14 mouse cellular contexts compared by ENCODE assay signal in genomic region chr10:30328334-30329014, GRCm38 (mm10).
A peak's percentile ranks its signal among the peaks of the same experiment; 100 is the strongest.
DNase-seq lines count a peak whose midpoint lies in the region; ATAC-seq and TF ChIP-seq lines count a peak whose summit lies in the region.
"Had no signal": no experiment of that assay in that cellular context is flagged by ENCODE, and none has a peak within 500 bp of the region (broad histone marks: within the 10 kb centered on the region; RNA-seq: fewer than 3 reads in every experiment).

No protein-coding gene starts in this region.

- H3K9ac ChIP-seq in neural tube, embryonic 12.5 days: no peak overlapping the region
- no peak overlapping the region for H3K9ac ChIP-seq in forebrain, embryonic 15.5 days (replicated peaks)
- no peak overlapping the region for H3K9ac ChIP-seq in limb, embryonic 14.5 days (ENCODE audit: low read depth, low read length, severe bottlenecking)

- no peaks in the 10 kb centered on the region for H3K9me3 ChIP-seq in neural tube, embryonic 12.5 days
- no peaks in the 10 kb centered on the region for H3K9me3 ChIP-seq in forebrain, embryonic 15.5 days
- H3K9me3 ChIP-seq in limb, embryonic 14.5 days (ENCODE audit: control insufficient read depth, low read length): no peaks in the 10 kb centered on the region

- no peak for DNase-seq in neural tube, embryonic 10.5 days (ENCODE audit: extremely low spot score, low spot score)
- DNase-seq in limb, embryonic 14.5 days (ENCODE audit: low spot score): no peak
- DNase-seq in left cerebral cortex, postnatal 10 days (ENCODE audit: extremely low spot score in 1 of 2, low spot score in 2 of 2): no peak
- DNase-seq in adrenal gland, adult 18-20 months (ENCODE audit: low spot score in 2 of 2): no peak
- DNase-seq in cerebellum, postnatal 25 days: no peak
- DNase-seq in lung, postnatal 25 days (ENCODE audit: low spot score): no peak
- DNase-seq: adrenal gland, postnatal 25 days; cerebellum, adult 9-10 months; heart, postnatal 4 days; lung, adult 18-20 months; thymus, postnatal 4 days had no signal

- H3K4me2 ChIP-seq in neural tube, embryonic 12.5 days (replicated peaks): no peak overlapping the region
- H3K4me2 ChIP-seq in forebrain, embryonic 15.5 days (replicated peaks): no peak overlapping the region
- no peak overlapping the region; the same call in 1 of the 2 replicates for H3K4me2 ChIP-seq in limb, embryonic 14.5 days (replicated peaks; ENCODE audit: low read depth, low read length, severe bottlenecking)

- H3K36me3 ChIP-seq in neural tube, embryonic 12.5 days: no peaks in the 10 kb centered on the region
- H3K36me3 ChIP-seq in forebrain, embryonic 15.5 days: no peaks in the 10 kb centered on the region
- no peaks in the 10 kb centered on the region for H3K36me3 ChIP-seq in limb, embryonic 14.5 days (ENCODE audit: control insufficient read depth, insufficient read depth, low read length)

- ATAC-seq in neural tube, embryonic 12.5 days (ENCODE audit: low FRiP score, low read depth): peak; percentile 7; the same call in 1 of the 2 replicates
- ATAC-seq in forebrain, embryonic 15.5 days (replicated peaks): peak; percentile 70
- ATAC-seq in limb, embryonic 14.5 days (ENCODE audit: low FRiP score, low read depth): peak; percentile 13; the same call in 1 of the 2 replicates
- ATAC-seq: CD4-positive, CD25-positive, alpha-beta regulatory T cell, adult 4 months had no signal

- no peak for TF ChIP-seq POLR2A in limb, embryonic 14.5 days (IDR thresholded peaks at IDR 0.05; ENCODE audit: borderline replicate concordance, extremely low read depth, insufficient read depth, insufficient read length)

- H3K27me3 ChIP-seq in neural tube, embryonic 12.5 days (replicated peaks): no peaks in the 10 kb centered on the region
- H3K27me3 ChIP-seq in forebrain, embryonic 15.5 days: no peaks in the 10 kb centered on the region
- no peaks in the 10 kb centered on the region for H3K27me3 ChIP-seq in limb, embryonic 14.5 days (ENCODE audit: control insufficient read depth, insufficient read depth, low read length)

- intact Hi-C loops in left cerebral cortex, postnatal 10 days (cut with DNase I): no loop called here

- 56% methylated on average over 10 of the region's 10 CpGs for WGBS in neural tube, embryonic 12.5 days
- WGBS in forebrain, embryonic 15.5 days: 16% methylated on average over 10 of the region's 10 CpGs
- 22% methylated on average over 10 of the region's 10 CpGs for WGBS in limb, embryonic 14.5 days

- H3K4me1 ChIP-seq in neural tube, embryonic 12.5 days: 0 out of 2 replicates have a peak, but pooled peaks cover 5% of the 10 kb centered on the region
- H3K4me1 ChIP-seq in forebrain, embryonic 15.5 days: peaks cover 12% of the 10 kb centered on the region; the same call in 1 of the 2 replicates
- peaks cover 14% of the 10 kb centered on the region for H3K4me1 ChIP-seq in limb, embryonic 14.5 days (ENCODE audit: control insufficient read depth, insufficient read depth, low read length)

- H3K4me3 ChIP-seq in neural tube, embryonic 12.5 days: no peak overlapping the region
- no peak overlapping the region for H3K4me3 ChIP-seq in forebrain, embryonic 15.5 days
- no peak overlapping the region for H3K4me3 ChIP-seq in limb, embryonic 14.5 days (replicated peaks; ENCODE audit: low read length)

- no peak overlapping the region for H3K27ac ChIP-seq in neural tube, embryonic 12.5 days
- H3K27ac ChIP-seq in forebrain, embryonic 15.5 days (replicated peaks): no peak overlapping the region
- 0 out of 2 replicates have a peak overlapping the region, but pooled peaks have one; percentile 20 for H3K27ac ChIP-seq in limb, embryonic 14.5 days (replicated peaks; ENCODE audit: low read depth, low read length)

Comparison
In these comparisons a context has a peak if more than half of its experiments do, and no peak if none do; other contexts are left out.
1. ATAC-seq: peak in every context shown above with its lines; median percentile 70 in forebrain, embryonic 15.5 days; 13 in limb, embryonic 14.5 days; 7 in neural tube, embryonic 12.5 days.